Mouse (Mus musculus) spleen, postnatal 10 days (tissue): Measurements from ENCODE around the gene Ankra2.
A peak's percentile ranks its signal among the peaks of the same experiment; 100 is the strongest.

Experiments used
- DNase-seq, 2 experiments: peaks; one replicate each; pipeline ENCODE4 v3.0.0; 2021 to 2022; ENCODE audit warnings: low spot score in 2 of 2

The Ankra2 gene

DNA sequence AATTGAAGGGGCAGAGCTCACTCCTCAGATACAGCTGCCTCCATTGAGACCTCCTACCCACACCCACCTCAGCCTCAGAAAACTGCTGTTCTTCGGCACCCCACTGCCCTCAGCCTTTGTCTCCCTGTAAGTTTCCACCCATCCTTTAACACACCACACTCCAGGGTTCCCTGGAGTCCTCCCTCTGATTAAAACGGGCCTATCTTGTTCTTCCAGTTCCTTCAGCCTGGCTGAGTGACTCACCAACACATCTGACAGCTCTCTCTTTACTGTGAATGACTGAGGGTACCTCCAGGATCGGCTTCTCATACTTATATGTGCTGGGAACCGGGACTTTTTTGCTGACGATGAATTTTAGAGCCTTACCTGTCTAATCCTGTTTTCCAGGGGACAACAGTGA is 33.2 kb downstream of the Ankra2 start:
- no peak for DNase-seq

DNA sequence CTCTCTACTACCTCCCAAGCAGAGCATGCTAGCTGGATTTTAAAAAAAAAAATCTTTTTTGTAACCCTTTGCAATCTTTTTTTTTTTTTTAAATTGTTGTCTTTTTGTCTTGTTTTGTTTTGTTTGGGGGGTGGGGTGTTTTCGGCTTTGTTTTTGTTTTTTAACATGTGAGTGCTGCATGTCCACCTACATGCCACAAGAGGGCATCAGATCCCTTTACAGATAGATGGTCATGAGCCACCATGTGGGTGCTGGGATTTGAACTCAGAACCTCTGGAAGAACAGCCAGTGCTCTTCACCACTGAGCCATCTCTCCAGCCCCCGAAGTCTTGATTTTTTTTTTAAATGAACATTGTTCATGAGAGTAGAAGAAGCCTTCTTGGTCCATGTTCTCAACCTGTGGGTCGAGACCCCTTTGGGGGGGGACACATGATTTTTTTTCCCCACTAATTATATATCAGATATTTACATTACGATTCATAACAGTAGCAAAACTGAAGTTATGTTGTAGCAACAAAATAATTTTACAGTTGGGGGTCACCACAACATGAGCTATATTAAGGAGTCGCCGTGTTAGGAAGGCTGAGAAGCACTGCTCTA is 35.1 kb downstream of the Ankra2 start:
- DNase-seq, result no peak

DNA sequence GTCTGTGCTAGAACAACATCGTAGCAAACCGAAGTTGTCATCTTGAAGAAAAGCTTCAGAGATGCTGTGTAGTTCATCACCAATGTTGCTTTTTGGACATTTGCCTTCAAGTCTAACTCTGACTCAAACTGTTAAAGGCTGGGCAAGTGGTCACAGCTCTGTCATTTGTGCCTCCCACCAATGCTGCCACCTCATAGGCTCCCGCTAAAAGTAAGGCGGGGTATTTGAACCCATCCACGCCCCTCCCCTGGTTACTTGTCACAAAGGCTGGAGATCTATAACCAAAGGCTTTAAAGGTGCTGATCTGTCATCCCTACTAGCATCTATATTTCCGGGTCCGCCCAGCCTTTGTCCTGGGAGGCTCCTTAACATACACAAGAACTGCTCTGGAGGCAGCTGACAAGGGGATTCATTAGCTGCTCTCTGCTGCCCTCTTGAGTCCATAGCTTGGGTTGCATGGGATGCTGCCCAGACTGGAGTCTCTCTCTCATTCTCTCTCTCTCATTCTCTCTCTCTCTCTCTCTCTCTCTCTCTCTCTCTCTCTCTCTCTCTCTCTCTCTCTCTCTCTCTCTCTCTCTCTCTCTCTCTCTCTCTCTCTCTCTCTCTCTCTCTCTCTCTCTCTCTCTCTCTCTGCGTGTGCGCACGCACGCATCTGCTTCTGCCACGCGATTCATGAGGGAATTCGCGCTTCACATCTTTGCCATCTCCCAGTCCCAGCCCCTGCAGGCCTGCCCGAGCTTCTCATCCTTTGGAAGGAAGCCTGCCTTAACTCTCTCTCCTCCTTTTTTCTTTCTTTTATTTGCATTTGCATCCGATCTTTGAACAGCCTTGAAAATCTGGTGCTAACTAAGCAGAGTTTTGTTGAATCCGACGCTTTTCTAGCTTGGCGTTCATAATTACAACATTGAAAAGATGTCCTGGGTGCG is 36.2 kb downstream of the Ankra2 start:
- peak; percentile 47 to 79 for DNase-seq

DNA sequence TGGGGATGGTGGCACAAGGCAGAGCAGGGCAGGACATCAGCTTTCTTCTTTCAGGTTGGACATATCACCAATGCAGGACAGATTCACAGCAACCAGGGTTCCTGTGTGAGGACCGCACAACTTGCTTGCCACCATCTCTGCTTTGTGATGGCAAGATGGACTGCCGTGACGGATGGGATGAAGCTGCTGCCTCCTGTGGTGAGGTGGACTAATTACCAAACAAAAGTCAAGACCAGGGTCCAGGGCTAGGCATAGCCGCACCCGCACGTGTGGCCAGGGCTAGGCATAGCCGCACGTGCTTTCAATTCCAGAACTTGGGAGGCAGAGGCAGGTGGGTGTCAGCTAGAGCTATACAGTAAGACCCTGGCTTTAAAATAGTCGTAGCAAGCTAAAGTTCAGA is 42.4 kb downstream of the Ankra2 start:
- DNase-seq, result no peak

DNA sequence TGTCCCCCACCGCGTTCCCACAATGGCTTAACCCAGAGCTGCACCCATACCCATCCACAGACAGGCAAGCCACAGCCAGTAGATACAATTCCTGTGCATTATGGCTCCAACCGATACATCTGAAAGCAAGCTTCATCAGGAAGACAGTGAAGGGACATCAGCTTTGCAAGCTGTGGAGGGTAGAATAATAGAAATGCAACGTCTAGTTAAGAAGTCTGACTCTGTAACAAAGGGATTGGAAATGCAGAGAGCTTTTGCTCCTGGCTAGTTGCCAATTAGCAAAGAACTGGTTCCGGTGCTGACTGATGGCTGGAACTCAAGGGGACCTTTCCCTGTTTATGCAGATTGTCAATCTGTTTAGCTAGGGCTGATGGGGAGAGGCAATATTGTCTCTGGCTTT is 43.5 kb downstream of the Ankra2 start:
- DNase-seq, result no peak

DNA sequence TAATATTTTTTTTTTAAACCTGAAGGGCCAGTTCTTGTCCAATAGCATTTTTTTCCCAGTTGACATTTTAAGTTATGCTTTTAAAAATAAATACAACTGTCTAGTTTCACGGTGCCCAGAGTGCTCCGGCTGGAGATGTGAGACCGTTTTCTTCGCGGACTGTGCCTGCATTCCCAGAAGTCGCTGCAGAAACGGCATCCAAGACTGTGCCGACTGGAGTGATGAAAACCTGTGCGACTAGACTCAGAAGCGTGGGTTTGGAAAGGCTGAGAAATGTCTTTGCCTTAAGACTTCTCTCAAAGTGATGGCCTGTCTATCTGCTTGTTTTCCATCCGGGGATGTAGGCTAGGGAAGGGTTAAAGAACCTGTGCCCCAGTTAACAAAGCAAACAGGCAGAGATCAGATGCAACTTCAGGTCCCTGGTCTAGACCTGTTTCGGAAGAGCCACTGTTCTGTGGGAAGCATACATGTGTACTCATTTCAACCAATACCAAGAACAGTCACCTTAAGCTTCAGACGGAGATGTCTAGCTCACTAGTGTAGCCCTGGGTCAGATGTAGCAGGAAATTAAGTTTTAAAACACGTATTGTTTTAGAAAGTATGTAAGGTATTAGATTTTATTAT is 44.1 kb downstream of the Ankra2 start:
- no peak for DNase-seq

DNA sequence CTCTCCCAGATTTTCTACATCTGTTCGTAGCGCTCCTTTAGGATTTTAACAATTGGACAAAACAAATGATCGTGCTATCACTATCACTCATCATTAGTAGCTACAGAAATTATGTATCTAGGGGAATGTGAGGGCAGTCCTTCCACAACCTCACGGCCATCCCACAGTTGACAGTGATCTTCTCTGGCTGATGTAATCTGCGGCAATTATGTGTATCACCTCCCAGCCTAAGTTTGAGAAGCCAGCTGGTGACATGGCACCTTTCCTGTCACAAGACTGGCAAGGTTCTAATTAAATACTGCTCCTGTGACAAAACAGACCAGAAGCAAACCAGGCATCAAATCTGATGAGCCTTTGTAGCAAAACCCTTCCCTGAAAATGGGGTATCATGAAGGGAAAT is 45.1 kb downstream of the Ankra2 start:
- no peak for DNase-seq

DNA sequence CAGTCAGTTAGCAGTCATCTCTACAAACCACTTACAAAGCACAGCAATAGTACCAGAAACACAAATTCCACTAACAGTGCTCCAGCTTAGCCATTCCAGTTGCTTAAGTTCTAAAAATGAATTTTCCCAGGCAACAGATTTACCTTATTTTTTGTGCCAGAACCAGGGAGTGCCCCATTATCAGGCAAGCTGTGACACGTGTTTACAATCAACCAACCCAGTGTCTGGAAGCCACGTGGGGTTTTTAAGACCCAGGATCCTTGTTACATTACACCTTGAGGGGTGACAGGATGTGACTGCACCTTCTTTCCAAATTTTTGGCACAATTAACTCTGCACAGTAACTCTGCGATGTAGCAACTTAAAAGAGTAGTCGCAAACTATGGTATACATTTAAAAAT is 45.9 kb downstream of the Ankra2 start:
- no peak for DNase-seq

DNA sequence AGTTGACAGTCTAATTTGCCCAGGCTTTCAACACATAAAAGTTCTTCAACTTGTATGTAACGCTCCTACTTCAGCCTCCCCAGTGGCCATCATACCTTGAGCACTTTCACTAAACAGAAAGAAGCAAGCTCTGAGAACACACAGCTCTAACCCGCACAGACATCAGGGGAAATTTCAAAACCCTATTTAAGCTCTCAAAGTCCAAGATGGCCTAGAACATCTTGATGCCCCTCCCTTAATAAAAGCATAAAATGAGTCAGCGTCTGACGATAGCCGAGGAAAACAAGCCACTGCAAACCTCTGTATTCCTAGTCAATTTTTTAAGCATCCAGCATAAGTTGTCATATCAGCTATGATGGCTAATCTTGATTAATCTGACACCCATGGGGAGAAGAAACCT is 48.7 kb downstream of the Ankra2 start:
- DNase-seq, result no peak

DNA sequence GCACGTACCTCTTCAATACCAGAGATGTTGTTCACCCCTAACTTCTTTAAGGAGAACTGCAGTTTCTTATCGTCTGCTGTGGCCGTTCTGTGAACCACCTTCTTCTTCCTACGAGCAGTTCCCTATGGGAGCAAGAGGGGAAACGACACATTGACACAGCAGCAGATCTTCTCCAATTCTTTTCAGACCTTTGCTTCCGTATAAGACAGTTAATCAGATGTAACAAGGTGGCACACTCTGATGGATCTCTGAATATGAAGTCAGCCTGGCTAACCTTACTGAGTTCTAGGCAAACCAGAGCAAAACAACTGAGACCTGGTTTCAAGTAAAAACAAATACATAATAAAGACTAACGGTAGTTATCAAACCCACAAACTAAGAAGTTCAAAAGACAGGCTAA is 50.8 kb downstream of the Ankra2 start:
- DNase-seq, result no peak

DNA sequence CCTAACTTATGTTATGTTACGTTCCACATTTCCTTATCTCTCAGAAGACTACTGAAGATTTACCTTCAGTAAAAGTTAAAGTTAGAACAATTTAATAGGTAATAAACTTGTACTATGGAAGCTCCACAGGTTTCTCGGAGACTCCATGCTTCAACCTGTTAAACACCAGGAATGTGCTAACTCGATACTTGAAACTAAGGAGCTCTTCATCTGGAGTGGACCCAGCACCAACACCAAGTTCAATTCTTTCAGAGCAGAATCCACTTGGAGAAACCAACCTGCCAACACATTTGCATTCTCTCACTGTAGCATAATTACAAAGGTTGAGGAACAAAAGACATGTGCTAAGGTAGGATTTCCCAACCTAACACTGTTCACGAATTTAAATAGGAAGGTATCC is 52.2 kb downstream of the Ankra2 start:
- no peak for DNase-seq

DNA sequence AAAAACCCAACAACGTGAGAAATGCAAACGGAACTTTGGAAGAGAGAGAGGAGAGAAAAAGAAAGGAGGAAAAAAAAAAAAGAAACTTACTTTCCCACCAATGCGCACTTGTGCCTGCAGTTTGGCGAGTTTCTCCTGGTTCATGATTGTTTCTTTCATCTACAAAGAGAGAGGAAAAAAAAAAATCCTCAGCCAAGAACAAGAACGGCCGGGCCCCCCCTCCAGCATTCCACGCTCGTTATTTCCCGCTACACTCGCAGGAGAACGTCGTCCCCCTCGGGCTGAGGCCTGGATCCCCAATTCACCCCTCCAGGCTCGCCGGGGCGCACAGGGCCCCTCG is 53.2 kb downstream of the Ankra2 start:
- DNase-seq, result no peak

DNA sequence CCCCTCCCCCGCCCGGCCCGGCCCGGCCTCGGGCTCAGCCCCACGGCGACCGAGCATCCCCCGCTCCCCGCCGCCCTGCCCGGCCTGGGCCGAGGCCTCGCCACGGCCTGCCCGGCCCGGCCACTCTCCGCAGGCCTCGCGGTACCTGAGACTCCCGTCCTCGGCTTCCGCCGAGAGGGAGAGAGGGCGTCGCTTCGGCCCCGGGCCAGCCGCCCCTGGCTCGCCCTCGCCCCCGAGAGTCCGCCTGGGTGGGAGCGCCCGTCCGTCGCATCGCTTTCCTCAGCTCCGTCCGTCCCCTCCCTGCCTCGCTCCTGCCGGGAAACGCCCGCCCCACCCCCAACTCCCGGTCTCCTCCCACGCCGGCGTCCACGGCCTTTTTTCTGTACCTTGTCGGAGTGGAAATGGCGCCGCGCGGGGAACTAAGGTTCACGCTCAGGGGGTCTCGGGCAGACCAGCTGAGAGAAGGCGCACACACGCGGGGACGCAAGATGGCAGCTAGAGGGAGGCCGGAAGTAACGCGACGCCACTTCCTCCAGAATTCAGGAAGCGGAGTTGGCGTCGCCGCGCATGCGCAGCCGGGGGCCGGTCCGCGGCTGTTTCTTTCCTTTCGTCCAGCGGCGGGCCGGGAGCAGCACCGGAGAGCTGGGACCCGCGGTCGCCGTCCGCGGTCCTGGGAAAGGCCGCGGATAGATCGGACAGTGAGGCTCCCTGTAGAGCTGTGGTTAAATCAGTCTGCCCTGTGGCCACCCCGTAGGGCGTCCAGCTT is 53.8 kb downstream of the Ankra2 start, which contains the start of gene Btf3:
TSS of gene Btf3 (minus strand) at position 527 of the 766 bp plus-strand sequence.
- DNase-seq, result peak; percentile 88 to 94

DNA sequence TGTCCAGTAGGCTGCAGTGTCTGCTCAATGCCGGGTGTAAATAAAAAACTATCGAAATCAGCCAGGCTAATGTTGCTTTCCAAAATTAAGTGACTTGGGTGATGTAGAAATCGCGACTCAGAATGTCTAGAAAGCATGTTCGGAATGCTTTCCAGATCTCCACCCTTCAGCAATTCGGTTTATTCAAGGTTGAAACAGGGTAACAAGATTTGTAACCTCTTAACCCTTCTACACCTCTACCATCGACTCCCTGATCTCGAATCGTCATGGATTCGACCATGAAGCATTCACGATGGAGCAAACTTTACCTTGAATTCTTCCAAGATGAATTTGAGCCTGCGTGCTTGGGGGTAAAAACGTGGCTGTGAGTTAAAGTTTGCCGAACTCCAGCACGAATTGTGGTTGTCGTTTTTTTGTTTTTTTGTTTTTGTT is 54.4 kb downstream of the Ankra2 start:
- no peak for DNase-seq

DNA sequence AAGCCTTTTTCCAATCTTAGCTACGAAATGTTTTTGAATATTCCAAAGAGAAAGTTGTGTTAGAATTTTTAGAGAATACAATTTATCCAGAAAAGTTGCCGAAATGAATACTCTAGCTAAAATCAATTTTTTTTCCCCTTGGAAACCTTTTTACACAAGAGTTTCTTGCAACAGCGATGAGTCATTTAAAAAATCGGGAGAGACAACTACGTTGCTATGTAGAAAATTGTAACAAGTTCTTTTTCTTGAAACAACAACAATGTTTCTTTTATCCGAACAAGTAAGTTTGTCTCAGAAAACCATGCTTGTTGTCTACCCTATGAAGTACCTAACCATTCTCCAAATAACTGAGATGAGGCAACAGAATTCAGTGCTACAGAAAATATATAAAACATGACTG is 55.0 kb downstream of the Ankra2 start:
- no peak for DNase-seq
